Mouse (Mus musculus) left cerebral cortex, postnatal 14 days (tissue): ENCODE measurements around the gene Dhodh. TPM values are rescaled to one million over a fixed set of nuclear protein-coding genes. Genes with fewer than 3 reads are reported as not detected.

Experiments used
- total RNA-seq, 2 experiments: library from RNA; stranded (reverse); gene quantifications; 2 replicates each; pipeline ENCODE4 v1.2.3; 2021

The Dhodh gene
- total RNA-seq, 2 experiments from 2014 or later: 20.4 to 20.8 TPM

Other genes starting within 250 kb of the Dhodh start
- under 1 TPM; 0.22 to 0.32 TPM for gene Pmfbp1, start 114.6 kb downstream of the Dhodh start, total RNA-seq
- 10 to 100 TPM; 22.8 to 24.4 TPM for gene Dhx38, start 42.8 kb downstream of the Dhodh start, total RNA-seq
- 10 to 100 TPM; 12.2 to 13.3 TPM for gene Txnl4b, start 42.8 kb downstream of the Dhodh start, total RNA-seq
- not detected for gene Hp, start 29.5 kb downstream of the Dhodh start, total RNA-seq
- gene Pkd1l3, start 5.8 kb upstream of the Dhodh start, total RNA-seq: 1 to 10 TPM in 1 of 2 experiments, under 1 TPM in 1; 0.47 to 1.4 TPM
- 10 to 100 TPM; 75.4 to 77.3 TPM for gene Ist1, start 84.6 kb upstream of the Dhodh start, total RNA-seq
- 10 to 100 TPM; 55.9 to 57.1 TPM for gene Zfp821, start 96.9 kb upstream of the Dhodh start, total RNA-seq
- gene Atxn1l, start 129.1 kb upstream of the Dhodh start, total RNA-seq: 10 to 100 TPM; 41.4 to 41.8 TPM
- 10 to 100 TPM; 87.0 to 89.6 TPM for gene Ap1g1, start 169.9 kb upstream of the Dhodh start, total RNA-seq